Mouse (Mus musculus) embryonic facial prominence, embryonic 14.5 days (tissue): Measurements from ENCODE around the gene Unc45a. TPM values are rescaled to one million over a fixed set of nuclear protein-coding genes. Genes with fewer than 3 reads are reported as not detected.

Source experiments
- polyA plus RNA-seq: library from polyadenylated mRNA; unstranded; fragments of >200 nt; fragmentation: Nextera tagmentation; extraction: Ambion mirVana; gene quantifications from 2 replicates; pipeline ENCODE4 v1.2.1, GENCODE M21; 2014

Gene Unc45a
- polyA plus RNA-seq, 1 experiment from 2014 or later, result 39.7 TPM

Other genes starting within 250 kb of the Unc45a start
- gene Idh2, start 225.6 kb downstream of the Unc45a start, polyA plus RNA-seq, result 565 and 594 TPM in 2 replicates
- gene Sema4b, start 154.2 kb downstream of the Unc45a start, polyA plus RNA-seq, result 10.5 and 11.9 TPM in 2 replicates
- gene Cib1, start 108.2 kb downstream of the Unc45a start, polyA plus RNA-seq, result 73.7 and 89.1 TPM in 2 replicates
- gene Gdpgp1, start 108.1 kb downstream of the Unc45a start, polyA plus RNA-seq, result 2.0 and 2.6 TPM in 2 replicates
- gene Ttll13, start 94.6 kb downstream of the Unc45a start, polyA plus RNA-seq, result 0.35 and 0.79 TPM in 2 replicates
- 45.7 and 45.8 TPM in 2 replicates for gene Ngrn, start 79.8 kb downstream of the Unc45a start, polyA plus RNA-seq
- 7.0 TPM in 2 replicates for gene Vps33b, start 71.4 kb downstream of the Unc45a start, polyA plus RNA-seq
- gene Prc1, start 46.6 kb downstream of the Unc45a start, polyA plus RNA-seq, result 108 and 118 TPM in 2 replicates
- gene Rccd1, start 16.6 kb downstream of the Unc45a start, polyA plus RNA-seq, result 6.8 and 8.4 TPM in 2 replicates
- gene Hddc3, start 2.1 kb upstream of the Unc45a start, polyA plus RNA-seq, result 19.6 and 22.8 TPM in 2 replicates
- 15.7 and 19.3 TPM in 2 replicates for gene Man2a2, start 30.4 kb upstream of the Unc45a start, polyA plus RNA-seq
- 14.6 and 15.7 TPM in 2 replicates for gene Fes, start 46.9 kb upstream of the Unc45a start, polyA plus RNA-seq
- gene Furin, start 64.4 kb upstream of the Unc45a start, polyA plus RNA-seq, result 17.2 and 18.4 TPM in 2 replicates
- gene Blm, start 194.1 kb upstream of the Unc45a start, polyA plus RNA-seq, result 13.1 and 17.1 TPM in 2 replicates